Mouse (Mus musculus) spleen, postnatal 10 days (tissue): ENCODE measurements at regions not wholly inside any gene's neighbourhood (a gene's known extent, or its start where the extent isn't known, plus 50 kb on each side); places are given as distances from the start of the nearest gene placed in this dataset.

Experiments used
- DNase-seq, 2 experiments: peaks; one replicate each; pipeline ENCODE4 v3.0.0; 2021 to 2022; ENCODE audit warnings: low spot score in 2 of 2

GRCm38 (mm10) chr17:48786501-48786900 is 145.7 kb upstream of the Lrfn2 start:
- no peak for DNase-seq

DNA sequence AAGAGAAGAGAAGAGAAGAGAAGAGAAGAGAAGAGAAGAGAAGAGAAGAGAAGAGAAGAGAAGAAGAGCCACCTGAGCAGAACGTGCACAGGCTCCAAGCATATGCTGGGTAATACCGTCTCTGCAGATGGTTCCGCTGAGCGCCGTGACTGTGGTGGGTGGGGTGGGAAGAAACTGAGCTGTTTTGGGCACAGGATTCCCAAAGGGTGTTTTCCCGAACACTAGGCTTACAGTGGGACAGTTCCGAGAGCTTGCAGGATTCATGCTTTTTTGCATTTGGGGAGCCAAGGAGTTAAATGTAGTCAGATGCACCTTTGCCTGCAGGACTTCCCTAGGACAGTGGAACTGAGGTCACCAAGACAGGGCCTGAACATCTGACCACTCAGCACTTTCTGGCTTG is 142.3 kb upstream of the Lrfn2 start:
- no peak for DNase-seq

DNA sequence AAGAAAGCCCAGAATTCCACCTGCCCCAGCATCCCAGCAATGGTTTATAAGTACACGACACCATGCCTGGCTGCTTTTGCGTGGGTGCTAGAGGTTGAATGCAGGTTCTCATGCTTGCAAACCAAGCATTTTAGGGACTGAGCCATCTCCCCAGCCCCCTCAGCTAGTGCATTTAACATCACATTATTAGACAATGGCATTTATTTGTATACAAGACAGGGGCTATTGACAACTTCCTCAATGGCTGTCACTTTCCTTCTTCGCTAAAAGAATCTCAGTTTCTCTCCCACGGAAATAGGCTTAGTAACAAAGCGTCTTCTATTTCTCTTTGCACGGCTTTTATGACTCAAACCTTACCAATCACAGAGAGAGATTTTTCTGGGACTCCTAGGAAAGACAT is 141.7 kb upstream of the Lrfn2 start:
- no peak for DNase-seq

DNA sequence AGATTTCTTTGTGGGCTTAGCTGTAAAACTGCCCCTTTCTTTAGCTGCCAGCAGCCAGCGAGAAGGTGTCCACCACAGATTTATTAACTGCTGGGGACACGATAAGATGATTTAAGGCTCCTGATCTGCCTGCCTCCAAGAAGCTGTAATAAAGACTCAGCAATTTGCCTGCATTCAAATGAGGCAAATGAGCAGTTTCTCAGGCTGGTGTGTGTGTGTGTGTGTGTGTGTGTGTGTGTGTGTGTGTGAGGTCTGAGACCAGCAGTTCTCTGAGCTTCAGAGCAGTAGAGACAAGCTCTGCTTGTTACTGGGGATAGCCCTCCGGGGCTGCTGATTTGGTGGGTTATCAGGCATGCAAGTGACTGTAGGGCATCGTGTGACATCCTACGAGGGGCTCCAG is 139.2 kb upstream of the Lrfn2 start:
- no peak for DNase-seq

DNA sequence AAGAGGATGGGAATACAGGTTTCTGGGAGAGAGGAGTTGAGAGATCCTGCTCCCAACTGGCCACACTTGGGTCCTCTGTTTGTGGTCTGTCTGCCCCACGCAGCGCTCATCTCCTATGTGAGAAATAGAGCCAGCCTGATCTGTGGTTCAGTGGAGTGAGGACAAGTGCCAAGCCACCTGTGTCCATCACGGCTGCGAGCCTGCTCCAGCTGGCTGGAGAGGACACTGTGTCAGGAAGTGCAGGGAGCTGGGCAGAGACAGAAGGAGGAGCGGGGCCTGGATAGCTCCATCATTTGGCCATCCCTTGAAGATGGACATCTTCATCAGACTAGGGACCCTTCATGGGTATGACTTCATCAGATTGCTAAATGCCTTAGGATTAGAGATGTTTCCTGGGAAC is 136.4 kb upstream of the Lrfn2 start:
- no peak for DNase-seq

- DNase-seq: no peak
These were observed 134.0 kb upstream of the Lrfn2 start for GRCm38 (mm10) chr17:48798196-48798595.

DNA sequence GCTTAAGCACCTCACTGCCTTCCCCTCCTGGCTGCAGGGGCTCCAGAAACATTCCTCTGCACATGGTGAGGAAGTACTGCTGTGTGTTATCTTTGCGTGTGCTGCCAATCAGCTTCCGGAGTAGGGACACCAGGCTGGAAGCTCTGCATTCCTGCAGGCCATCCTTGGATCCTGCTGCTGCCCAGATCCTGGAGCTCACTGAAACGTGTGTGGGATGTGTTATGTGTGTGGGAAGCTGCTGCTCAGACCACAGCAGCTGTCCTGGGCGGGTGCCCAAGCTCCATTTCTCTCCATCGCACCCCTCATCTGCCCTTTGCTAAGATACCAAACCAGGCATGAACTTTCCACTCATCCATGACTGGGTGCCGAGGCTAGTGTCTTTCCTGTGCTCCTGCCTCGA is 129.5 kb upstream of the Lrfn2 start:
- no peak for DNase-seq

DNA sequence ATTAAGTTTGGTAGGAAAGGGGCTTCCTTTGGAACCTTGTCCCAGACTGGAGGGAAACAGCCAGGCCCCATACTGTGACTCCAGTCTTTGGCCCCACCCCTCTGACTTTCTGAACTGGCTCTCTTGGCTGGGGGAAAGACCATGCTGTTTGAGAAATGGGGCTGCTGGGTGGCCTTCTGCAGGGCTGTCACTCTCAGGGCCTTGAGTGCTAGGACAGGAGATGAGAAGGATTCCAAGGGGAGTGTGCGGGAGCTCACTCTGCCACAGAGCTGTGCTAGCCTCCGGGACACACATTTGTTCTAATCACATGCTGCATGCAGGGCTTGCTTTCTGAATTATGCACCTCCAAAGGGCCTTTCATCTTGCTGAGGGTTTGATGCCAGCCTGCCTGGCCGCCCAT is 124.3 kb upstream of the Lrfn2 start:
- no peak for DNase-seq

- DNase-seq: no peak
These were observed 117.2 kb upstream of the Lrfn2 start for GRCm38 (mm10) chr17:48814753-48815504.

DNA sequence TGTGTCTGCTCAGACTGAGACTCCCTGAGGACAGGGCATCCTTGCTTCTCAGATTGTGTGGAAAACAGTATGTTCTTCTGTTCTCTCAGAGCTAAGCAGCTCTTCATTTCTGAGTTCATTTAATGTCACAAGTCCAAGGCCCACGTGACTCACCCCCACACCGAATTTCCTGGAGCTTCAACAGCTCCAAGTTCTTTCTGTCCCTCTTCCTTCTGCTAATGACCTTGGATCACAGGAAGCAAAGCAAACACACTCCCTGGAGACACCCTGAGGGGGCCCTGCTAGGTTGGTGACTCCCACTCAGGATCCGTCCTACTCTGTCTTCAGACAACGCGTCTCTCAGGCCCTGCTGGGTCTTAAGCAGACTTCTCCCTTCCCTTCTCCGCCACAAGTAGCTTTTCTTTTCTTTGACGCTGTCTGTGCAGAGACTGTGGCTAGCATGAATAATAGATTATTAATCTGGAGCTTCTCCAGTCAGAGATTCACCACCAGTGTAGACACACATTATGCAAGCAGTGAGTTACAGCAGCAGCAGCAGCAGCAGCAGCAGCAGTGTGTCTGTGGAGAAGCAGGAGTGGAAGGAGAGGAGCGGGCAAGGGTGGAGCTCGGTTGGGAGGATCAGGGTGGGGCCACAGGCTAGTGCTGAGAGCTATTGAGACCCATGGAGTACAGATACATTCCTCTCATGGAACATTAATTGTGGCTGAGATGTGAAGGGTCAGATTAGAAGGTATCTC is 115.4 kb upstream of the Lrfn2 start:
- no peak for DNase-seq

DNA sequence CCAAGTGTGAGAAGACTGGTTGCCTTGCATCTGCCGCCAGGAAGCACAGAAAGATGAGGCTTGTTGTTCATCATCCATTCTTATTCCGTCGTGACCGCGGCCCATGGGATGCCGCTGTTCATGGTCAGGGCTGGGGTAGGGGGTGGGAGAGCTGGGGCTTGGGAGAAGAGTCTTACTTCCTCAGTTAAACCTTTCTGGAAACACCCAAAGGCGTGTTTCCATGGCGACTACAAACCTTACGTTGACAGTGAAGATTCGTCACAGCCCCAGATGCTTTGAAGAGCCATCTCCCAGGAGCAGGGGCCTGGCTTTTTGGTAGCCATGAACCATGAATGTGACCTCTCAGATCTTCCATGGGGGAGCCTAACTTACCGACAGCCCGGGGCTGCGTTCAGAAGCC is 114.6 kb upstream of the Lrfn2 start:
- DNase-seq: no peak

GRCm38 (mm10) chr17:48819703-48820102 is 112.5 kb upstream of the Lrfn2 start:
- no peak for DNase-seq

- DNase-seq: no peak
These were observed 109.9 kb upstream of the Lrfn2 start for GRCm38 (mm10) chr17:48822101-48822876.

DNA sequence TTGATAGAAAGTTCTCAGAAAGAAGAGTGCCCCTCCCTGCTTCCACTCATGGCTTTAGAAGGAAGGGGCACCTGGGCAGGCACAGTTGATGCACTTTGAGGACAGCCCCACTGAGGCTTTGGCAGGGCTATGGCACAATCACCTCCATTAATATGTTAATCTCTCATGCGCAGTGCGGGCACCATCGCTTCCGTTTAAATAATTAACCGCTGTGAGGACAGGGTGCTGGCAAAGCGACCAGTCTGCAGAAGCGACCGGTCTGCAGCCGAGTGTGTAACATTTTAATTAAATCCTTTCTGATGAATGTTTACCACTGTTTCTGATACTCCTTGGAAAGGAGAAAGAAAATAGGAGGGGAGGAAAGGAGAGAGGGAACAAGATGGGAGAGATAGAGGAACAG is 108.3 kb upstream of the Lrfn2 start:
- DNase-seq: no peak

GRCm38 (mm10) chr17:48825212-48825913 is 106.8 kb upstream of the Lrfn2 start:
- DNase-seq: no peak

DNA sequence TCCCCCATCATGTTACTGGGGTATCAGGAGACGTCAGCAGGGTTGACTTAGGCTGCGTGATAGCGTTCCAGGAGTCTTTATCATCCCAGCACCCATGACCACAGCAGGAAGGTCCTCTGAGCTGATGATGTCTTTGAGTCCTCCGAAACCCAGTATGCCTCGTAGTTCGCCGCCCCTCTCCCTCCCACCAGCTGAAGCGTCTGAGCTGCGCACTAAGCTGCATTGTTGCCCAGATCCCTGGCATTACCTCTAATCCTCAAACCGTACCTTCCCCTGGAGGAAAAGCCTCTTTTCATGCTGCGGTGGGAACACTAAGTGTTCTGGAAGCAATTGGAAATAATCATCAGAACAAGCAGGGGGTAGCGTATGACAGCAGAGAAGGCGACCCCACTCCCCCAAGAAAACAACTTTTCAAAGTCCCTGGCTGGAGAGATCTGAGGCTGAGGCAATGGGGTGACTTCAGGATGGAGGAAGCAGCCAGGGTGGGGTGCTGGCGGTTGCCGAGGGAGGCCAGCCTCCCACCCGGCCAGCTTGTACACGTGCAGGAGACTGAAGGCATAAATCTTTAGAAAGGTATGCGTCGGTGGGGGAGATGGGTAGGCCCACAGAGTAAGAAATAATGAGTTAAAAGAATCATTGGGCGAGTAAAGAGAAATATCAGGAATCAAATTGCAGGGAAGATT is 93.7 kb upstream of the Lrfn2 start:
- no peak for DNase-seq

- DNase-seq: no peak
These were observed 84.3 kb upstream of the Lrfn2 start for GRCm38 (mm10) chr17:48847890-48848289.

- no peak for DNase-seq
These were observed 81.3 kb upstream of the Lrfn2 start for GRCm38 (mm10) chr17:48850910-48851309.

DNA sequence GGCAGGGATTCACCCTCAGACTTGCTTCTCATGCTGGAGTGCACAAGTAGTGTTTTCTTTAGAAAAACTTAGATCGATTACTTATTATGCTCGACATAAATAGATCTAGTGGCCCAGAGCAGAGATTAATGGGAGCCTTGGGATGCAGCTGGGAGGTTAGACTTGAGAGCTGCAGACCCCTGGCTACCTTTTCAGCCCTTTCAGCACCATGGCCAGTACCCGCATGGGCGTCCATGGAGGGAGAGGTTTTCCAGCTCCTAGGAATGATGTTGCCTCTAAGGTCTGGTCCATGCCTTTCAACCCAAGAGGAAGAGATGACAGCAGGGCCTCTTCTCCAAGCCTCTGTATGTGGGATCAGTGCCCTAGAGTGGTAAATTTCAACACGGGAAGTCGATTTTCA is 73.3 kb upstream of the Lrfn2 start:
- DNase-seq: no peak

GRCm38 (mm10) chr17:48870443-48870842 is 61.7 kb upstream of the Lrfn2 start:
- DNase-seq: no peak

DNA sequence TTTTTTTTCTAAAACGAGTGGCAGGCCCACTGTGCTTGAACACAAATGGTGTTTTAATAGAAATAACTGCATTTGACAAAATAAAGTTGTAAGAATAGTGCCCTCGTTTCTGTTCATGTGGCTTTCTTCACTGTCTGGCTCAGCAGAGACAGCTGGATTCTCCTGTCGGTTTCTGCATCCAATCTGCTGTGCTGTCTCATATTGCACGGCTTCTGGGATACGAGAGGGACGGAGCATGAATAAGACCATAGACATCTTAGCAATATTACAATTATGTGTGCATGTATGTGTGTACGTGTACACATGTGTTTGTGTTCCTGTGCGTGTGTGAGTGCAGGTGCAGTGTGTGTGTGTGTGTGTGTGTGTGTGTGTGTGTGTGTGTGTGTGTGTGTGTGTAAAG is 54.7 kb upstream of the Lrfn2 start:
- DNase-seq: no peak

GRCm38 (mm10) chr17:48880590-48880989 is 51.6 kb upstream of the Lrfn2 start:
- DNase-seq: no peak
